Mouse (Mus musculus) hindbrain, postnatal 0 days (tissue): ENCODE results near the gene Tcp11. TPM values are rescaled to one million over a fixed set of nuclear protein-coding genes. Genes with fewer than 3 reads are reported as not detected.

Source experiments
- ATAC-seq: fragments of 200-750 bp; cut with Nextera tagmentation; 2 replicates; pipeline ENCODE4 v1.8.0; 2017; ENCODE audit warnings: mild to moderate bottlenecking, moderate TSS enrichment, moderate library complexity
- DNase-seq: peaks from one replicate; pipeline ENCODE4 v3.0.0-alpha.2; 2015; ENCODE audit warnings: low spot score
- H3K27ac ChIP-seq: fragments of 300-500 bp; sonication (generic); 2 replicates; pipeline ENCODE4 v1.5.1; 2014; ENCODE audit warnings: mild to moderate bottlenecking
- H3K27me3 ChIP-seq: fragments of 300-500 bp; sonication (generic); 2 replicates; pipeline ENCODE4 v1.6.1; 2014; ENCODE audit warnings: low read length, mixed read lengths; ENCODE audit not compliant: insufficient read depth
- H3K36me3 ChIP-seq: fragments of 300-500 bp; sonication (generic); 2 replicates; pipeline ENCODE4 v1.6.1; 2014; ENCODE audit warnings: low read length, mixed read lengths; ENCODE audit not compliant: insufficient read depth
- H3K4me1 ChIP-seq: fragments of 300-500 bp; sonication (generic); 2 replicates; pipeline ENCODE4 v1.6.1; 2014; ENCODE audit warnings: antibody characterized with exemption, low read length, mixed read lengths; ENCODE audit not compliant: insufficient read depth
- H3K4me2 ChIP-seq: fragments of 300-500 bp; sonication (generic); 2 replicates; pipeline ENCODE4 v1.6.1; 2014; ENCODE audit warnings: low read depth, mild to moderate bottlenecking, low read length, moderate library complexity, mixed read lengths
- H3K4me3 ChIP-seq: fragments of 300-500 bp; sonication (generic); 2 replicates; pipeline ENCODE4 v1.5.1; 2014; ENCODE audit warnings: low read length
- H3K9ac ChIP-seq: fragments of 300-500 bp; sonication (generic); replicated peaks from 2 replicates; pipeline ENCODE4 v1.6.1; 2014; ENCODE audit warnings: mild to moderate bottlenecking, low read length, moderate library complexity, mixed read lengths
- H3K9me3 ChIP-seq: fragments of 300-500 bp; sonication (generic); 2 replicates; pipeline ENCODE4 v1.6.1; 2016; ENCODE audit warnings: low read length, mixed read lengths
- CTCF ChIP-seq: IDR thresholded peaks from 2 replicates; pipeline ENCODE4 v1.5.1; 2016; ENCODE audit warnings: antibody characterized with exemption, control low read depth, low read depth
- whole genome bisulfite sequencing: fragments of 180-500 bp; shearing (Covaris S2); extraction: QIAGEN DNeasy Blood & Tissue Kit; methylation state at CpG from one replicate; pipeline ENCODE4 v1.1.7; 2014; 5-methylcytosine and 5-hydroxymethylcytosine counted together
- polyA plus RNA-seq: library from polyadenylated mRNA; unstranded; fragments of >200 nt; fragmentation: Nextera tagmentation; extraction: Ambion mirVana; gene quantifications from 2 replicates; pipeline ENCODE4 v1.2.1, GENCODE M21; 2015
- total RNA-seq: library from RNA; depleted of rRNA; stranded (reverse); fragments of >200 nt; gene quantifications from 2 replicates; pipeline ENCODE4 v1.2.3, GENCODE M21; 2014

Gene Tcp11
- total and polyA plus RNA-seq, 2 experiments from 2014 or later = 1.9 to 3.6 TPM

DNA sequence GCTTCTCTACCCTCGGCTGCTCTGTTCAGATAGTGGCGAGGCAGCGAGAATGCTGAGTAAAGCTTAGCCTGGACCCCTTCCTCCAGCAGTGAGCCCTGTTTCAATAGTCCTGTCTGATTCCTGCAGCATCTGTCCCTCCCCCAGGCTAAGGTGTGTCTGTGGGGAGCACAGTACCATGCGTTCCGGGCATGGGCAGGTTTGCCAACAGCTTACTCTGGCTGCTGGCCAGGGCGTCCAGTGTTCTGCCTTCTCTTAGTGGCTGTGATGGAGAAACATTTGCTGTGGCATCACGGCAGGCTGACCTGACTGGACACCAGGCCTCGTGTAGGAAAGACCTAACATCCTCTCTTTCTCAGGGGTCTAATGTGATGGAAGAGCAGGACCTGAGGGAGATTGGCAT lies 30.2 kb downstream of the Tcp11 start:
- H3K27ac ChIP-seq = no peak overlapping the region
- peaks cover 28% of the 10 kb centered on the region for H3K36me3 ChIP-seq

DNA sequence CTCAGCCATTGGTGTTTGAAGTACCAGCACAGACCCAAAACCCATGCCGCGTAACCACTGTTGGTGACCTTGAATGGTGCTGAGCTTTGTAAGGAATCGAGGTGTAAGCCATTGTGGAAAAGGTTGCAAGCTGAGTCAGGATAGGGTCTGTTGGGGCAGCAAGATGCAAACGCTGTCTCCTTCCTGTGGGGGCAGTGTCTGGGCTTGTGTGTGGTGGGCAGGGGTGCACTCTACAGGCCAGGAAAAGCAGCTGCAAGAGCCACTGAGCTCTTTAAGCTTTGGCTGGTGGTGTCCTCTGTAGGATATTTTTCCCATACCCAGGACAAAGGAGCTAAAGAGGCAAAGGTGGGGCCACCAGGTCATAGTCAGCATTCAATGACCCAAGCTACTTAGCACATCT lies 32.0 kb downstream of the Tcp11 start:
- Histone ChIP-seq H3K27ac (no peak overlapping the region), H3K27me3 (no peaks in the 10 kb centered on the region), H3K36me3 (peaks cover 18% of the 10 kb centered on the region), H3K4me1 (no peaks in the 10 kb centered on the region), H3K4me2 (no peak overlapping the region), H3K9ac (no peak overlapping the region), H3K9me3 (no peaks in the 10 kb centered on the region), H3K4me3 (no peak overlapping the region)
- ATAC-seq (peak; percentile 79), DNase-seq (peak; percentile 83)
- WGBS = 47% methylated on average over 4 of the region's 4 CpGs
- TF ChIP-seq CTCF = peak; percentile 99

More for the DNA sequence above, 30.2 kb downstream of the Tcp11 start:
- Histone ChIP-seq H3K4me1 (no peaks in the 10 kb centered on the region), H3K4me2 (no peak overlapping the region), H3K27me3 (no peaks in the 10 kb centered on the region), H3K9ac (no peak overlapping the region), H3K9me3 (no peaks in the 10 kb centered on the region), H3K4me3 (no peak overlapping the region)
- DNase-seq (no peak), ATAC-seq (no peak)
- WGBS = 64% methylated on average over 8 of the region's 8 CpGs
- TF ChIP-seq CTCF = no peak

DNA sequence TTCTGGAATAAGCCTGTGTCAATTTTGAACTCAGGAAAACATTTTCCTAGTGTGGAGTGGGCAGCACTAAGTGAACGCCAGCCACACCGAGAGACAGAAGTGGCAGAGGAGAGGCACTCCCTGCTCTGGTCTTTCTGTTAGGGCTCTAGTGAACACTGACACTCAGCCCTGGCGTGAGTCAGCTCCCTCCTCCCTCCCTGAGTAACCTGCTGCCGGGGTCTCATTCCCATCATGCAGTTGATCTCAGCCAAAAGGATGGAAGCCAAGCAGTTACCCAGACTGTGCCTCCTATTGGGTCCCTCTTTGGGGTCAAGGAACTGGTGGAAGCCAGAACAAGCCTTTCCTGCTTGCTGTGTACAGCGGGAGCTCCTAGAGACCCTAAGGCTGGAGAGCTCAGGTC lies 32.9 kb downstream of the Tcp11 start:
- H3K4me2 ChIP-seq = no peak overlapping the region
- TF ChIP-seq CTCF = no peak
- H3K27me3 ChIP-seq = no peaks in the 10 kb centered on the region
- no peak overlapping the region for H3K4me3 ChIP-seq
- 80% methylated on average over 5 of the region's 5 CpGs for WGBS
- no peak overlapping the region for H3K9ac ChIP-seq
- H3K9me3 ChIP-seq = no peaks in the 10 kb centered on the region
- H3K36me3 ChIP-seq = peaks cover 16% of the 10 kb centered on the region
- peaks cover 7% of the 10 kb centered on the region for H3K4me1 ChIP-seq
- ATAC-seq (no peak), DNase-seq (no peak)
- H3K27ac ChIP-seq = no peak overlapping the region

DNA sequence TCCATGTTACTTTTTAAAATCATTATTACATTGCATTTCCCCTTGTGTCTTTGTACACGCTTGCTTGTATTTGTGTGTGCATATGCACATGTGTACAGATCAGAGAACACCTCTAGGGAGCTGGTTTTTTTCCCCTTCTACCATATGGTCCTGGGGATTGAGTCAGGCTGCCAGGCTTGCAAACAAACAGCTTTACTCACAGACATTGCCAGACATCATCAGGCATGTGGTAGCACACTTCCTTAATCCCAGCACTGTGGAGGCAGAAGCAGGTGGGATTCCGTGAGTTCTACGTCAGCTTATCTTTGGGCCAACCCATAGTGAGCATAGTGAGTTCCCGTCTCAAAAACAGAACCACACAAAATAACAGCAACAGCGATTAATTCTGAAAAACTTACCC lies 33.4 kb downstream of the Tcp11 start:
- DNase-seq = no peak
- H3K4me2 ChIP-seq = no peak overlapping the region
- ATAC-seq = no peak
- H3K27ac ChIP-seq = no peak overlapping the region
- no peaks in the 10 kb centered on the region for H3K27me3 ChIP-seq
- no peak for TF ChIP-seq CTCF
- peaks cover 12% of the 10 kb centered on the region for H3K4me1 ChIP-seq
- H3K9me3 ChIP-seq = no peaks in the 10 kb centered on the region
- peaks cover 13% of the 10 kb centered on the region for H3K36me3 ChIP-seq
- no peak overlapping the region for H3K9ac ChIP-seq
- H3K4me3 ChIP-seq = no peak overlapping the region
- 74% methylated on average over 5 of the region's 5 CpGs for WGBS

DNA sequence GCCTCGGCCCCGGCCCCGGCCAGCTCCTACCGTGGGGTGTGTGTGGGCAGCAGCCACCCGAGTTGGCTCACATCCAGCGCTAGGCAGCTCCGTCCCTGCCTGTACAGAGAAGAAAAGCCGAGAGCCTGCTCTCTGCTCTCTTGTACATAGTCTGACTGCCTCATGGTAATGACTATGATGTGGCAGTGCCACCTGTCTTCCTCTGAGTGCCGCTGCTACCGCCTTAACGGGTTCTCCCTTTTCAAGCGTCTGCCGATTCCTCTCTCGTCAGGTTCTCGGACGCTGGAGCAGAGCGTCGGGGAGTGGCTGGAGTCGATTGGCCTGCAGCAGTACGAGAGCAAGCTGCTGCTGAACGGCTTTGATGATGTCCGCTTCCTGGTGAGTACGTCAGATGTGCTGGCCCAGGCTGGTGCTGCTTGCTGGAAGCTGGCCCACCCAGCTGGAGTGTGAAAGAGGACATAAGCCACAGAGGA lies 38.1 kb downstream of the Tcp11 start:
- peak; percentile 80 for TF ChIP-seq CTCF
- peaks cover 27% of the 10 kb centered on the region for H3K4me1 ChIP-seq
- peak; percentile 84 for DNase-seq

DNA sequence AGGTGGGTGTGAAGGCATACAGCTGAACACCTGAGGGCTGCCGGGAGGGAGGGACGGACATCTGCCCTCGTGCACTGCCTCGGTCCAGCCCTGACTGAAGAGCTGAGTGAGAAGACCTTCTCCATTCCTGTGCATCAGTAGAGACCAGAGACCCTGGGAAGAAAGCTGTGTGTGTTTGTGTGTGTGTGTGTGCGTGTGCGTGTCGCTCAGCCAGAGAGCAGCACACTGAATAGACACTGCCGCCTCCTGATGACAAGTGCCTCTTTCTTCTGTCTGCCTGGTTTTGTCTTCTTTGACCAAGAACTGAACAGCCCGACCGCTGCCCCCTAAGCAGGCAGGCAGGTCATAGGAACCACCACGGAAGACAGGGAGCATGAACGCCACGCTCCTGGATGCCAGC lies 39.1 kb downstream of the Tcp11 start:
- peak overlapping the region; percentile 76; the same call in 1 of the 2 replicates for H3K27ac ChIP-seq
- ATAC-seq (no peak), DNase-seq (peak; percentile 52)
- peaks cover 5% of the 10 kb centered on the region; the same call in 1 of the 2 replicates for H3K36me3 ChIP-seq
- H3K4me1 ChIP-seq = peaks cover 33% of the 10 kb centered on the region
- H3K9ac ChIP-seq = peak overlapping the region; percentile 55
- no peaks in the 10 kb centered on the region for H3K27me3 ChIP-seq
- H3K4me3 ChIP-seq = peak overlapping the region; percentile 27
- TF ChIP-seq CTCF = no peak
- WGBS = 28% methylated on average over 13 of the region's 13 CpGs
- H3K9me3 ChIP-seq = no peaks in the 10 kb centered on the region
- peak overlapping the region; percentile 54 for H3K4me2 ChIP-seq

More for the DNA sequence above, 38.1 kb downstream of the Tcp11 start:
- peak overlapping the region; percentile 76 for H3K27ac ChIP-seq
- no peaks in the 10 kb centered on the region for H3K9me3 ChIP-seq
- peaks cover 5% of the 10 kb centered on the region; the same call in 1 of the 2 replicates for H3K36me3 ChIP-seq
- H3K9ac ChIP-seq = peak overlapping the region; percentile 55
- WGBS = 4% methylated on average over 23 of the region's 23 CpGs
- H3K4me2 ChIP-seq = peak overlapping the region; percentile 54
- no peaks in the 10 kb centered on the region for H3K27me3 ChIP-seq
- ATAC-seq = peak; percentile 81
- H3K4me3 ChIP-seq = peak overlapping the region; percentile 27

DNA sequence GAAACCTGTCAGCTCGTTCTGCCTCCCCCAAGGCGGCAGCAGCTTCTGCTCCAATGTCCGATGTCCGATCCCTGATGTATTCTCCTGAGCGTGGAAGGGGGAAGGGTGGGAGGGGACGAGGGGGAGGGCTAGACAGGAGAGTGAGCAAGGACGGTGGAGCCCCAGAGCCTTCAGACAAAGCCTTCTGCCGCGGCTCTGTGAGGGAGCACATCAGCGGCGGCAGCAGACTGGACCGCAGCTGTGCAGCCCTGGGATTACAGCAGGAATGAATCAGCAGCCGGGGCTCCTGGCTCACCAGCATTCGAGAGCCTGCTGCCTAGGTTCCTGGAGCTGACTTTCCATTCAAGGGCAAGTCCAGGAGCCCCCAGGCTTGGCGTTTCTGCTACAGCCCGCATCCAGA lies 39.8 kb downstream of the Tcp11 start:
- peak overlapping the region; percentile 55 for H3K9ac ChIP-seq
- peak; percentile 75 for DNase-seq
- no peaks in the 10 kb centered on the region for H3K27me3 ChIP-seq
- peak overlapping the region; percentile 76 for H3K27ac ChIP-seq
- 7% methylated on average over 16 of the region's 16 CpGs for WGBS
- peak overlapping the region; percentile 27 for H3K4me3 ChIP-seq
- peak; percentile 35; the same call in 1 of the 2 replicates for ATAC-seq
- no peak for TF ChIP-seq CTCF
- no peaks in the 10 kb centered on the region for H3K9me3 ChIP-seq
- H3K36me3 ChIP-seq = peaks cover 5% of the 10 kb centered on the region; the same call in 1 of the 2 replicates
- H3K4me1 ChIP-seq = peaks cover 33% of the 10 kb centered on the region
- H3K4me2 ChIP-seq = peak overlapping the region; percentile 54
